Mouse (Mus musculus) embryonic facial prominence, embryonic 14.5 days (tissue): ENCODE data around the gene Gm5861. TPM values are rescaled to one million over a fixed set of nuclear protein-coding genes. Genes with fewer than 3 reads are reported as not detected.
"Not testable (repeated sequence)": the region's sequence is repeated elsewhere in the genome, so short reads cannot be mapped to it uniquely, and the experiment has no call there.

Source experiments
- ATAC-seq: fragments of 200-750 bp; cut with Nextera tagmentation; 2 replicates; pipeline ENCODE4 v1.8.0; 2017; ENCODE audit warnings: low read depth, moderate number of reproducible peaks, moderate TSS enrichment
- DNase-seq: peaks from one replicate; pipeline ENCODE4 v3.0.0-alpha.2; 2015; ENCODE audit warnings: low spot score
- H3K27ac ChIP-seq: fragments of 300-500 bp; sonication (generic); replicated peaks from 2 replicates; pipeline ENCODE4 v1.5.1; 2014; ENCODE audit warnings: low read depth, mild to moderate bottlenecking, low read length, moderate library complexity
- H3K27me3 ChIP-seq: fragments of 300-500 bp; sonication (generic); replicated peaks from 2 replicates; pipeline ENCODE4 v1.6.1; 2014; ENCODE audit warnings: low read length; ENCODE audit not compliant: control insufficient read depth, insufficient read depth
- H3K36me3 ChIP-seq: fragments of 300-500 bp; sonication (generic); 2 replicates; pipeline ENCODE4 v1.6.1; 2014; ENCODE audit warnings: low read length, mixed read lengths; ENCODE audit not compliant: control insufficient read depth, insufficient read depth
- H3K4me1 ChIP-seq: fragments of 300-500 bp; sonication (generic); 2 replicates; pipeline ENCODE4 v1.6.1; 2014; ENCODE audit warnings: antibody characterized with exemption, low read length; ENCODE audit not compliant: control insufficient read depth, insufficient read depth
- H3K4me2 ChIP-seq: fragments of 300-500 bp; sonication (generic); 2 replicates; pipeline ENCODE4 v1.6.1; 2014; ENCODE audit warnings: low read depth, mild to moderate bottlenecking, low read length, moderate library complexity, mixed read lengths
- H3K4me3 ChIP-seq: fragments of 300-500 bp; sonication (generic); 2 replicates; pipeline ENCODE4 v1.5.1; 2014; ENCODE audit warnings: low read depth, mild to moderate bottlenecking, low read length
- H3K9ac ChIP-seq: fragments of 300-500 bp; sonication (generic); 2 replicates; pipeline ENCODE4 v1.6.1; 2014; ENCODE audit warnings: low read depth, mild to moderate bottlenecking, low read length, moderate library complexity, mixed read lengths
- H3K9me3 ChIP-seq: fragments of 300-500 bp; sonication (generic); 2 replicates; pipeline ENCODE4 v1.6.1; 2016; ENCODE audit warnings: low read length; ENCODE audit not compliant: control insufficient read depth
- WGBS: fragments of 180-500 bp; shearing (Covaris S2); extraction: QIAGEN DNeasy Blood & Tissue Kit; methylation state at CpG from one replicate; pipeline ENCODE4 v1.1.7; 2014; 5-methylcytosine and 5-hydroxymethylcytosine counted together
- polyA plus RNA-seq: library from polyadenylated mRNA; unstranded; fragments of >200 nt; fragmentation: Nextera tagmentation; extraction: Ambion mirVana; gene quantifications from 2 replicates; pipeline ENCODE4 v1.2.1, GENCODE M21; 2014

Gene Gm5861
- polyA plus RNA-seq, result not detected in 2 replicates

GRCm38 (mm10) chr5:11182772-11183171 lies at the start of gene Gm5861:
Gene Gm5861, plus strand, starts transcription at chr5:11183072.
- ATAC-seq, H3K9me3 ChIP-seq, H3K4me3 ChIP-seq, H3K4me1 ChIP-seq, H3K4me2 ChIP-seq, H3K9ac ChIP-seq, H3K36me3 ChIP-seq, H3K27me3 ChIP-seq, H3K27ac ChIP-seq, DNase-seq: not testable (repeated sequence)
- 46% methylated on average over 2 of the region's 3 CpGs for WGBS

- H3K4me2 ChIP-seq, H3K36me3 ChIP-seq, H3K4me1 ChIP-seq, H3K4me3 ChIP-seq, DNase-seq, H3K9ac ChIP-seq, H3K27ac ChIP-seq, ATAC-seq, H3K27me3 ChIP-seq, H3K9me3 ChIP-seq: not testable (repeated sequence)
- 94% methylated on average over 12 of the region's 12 CpGs for WGBS
Measured at GRCm38 (mm10) chr5:11138031-11138430, 44.8 kb upstream of the Gm5861 start.

Other genes with a start within 250 kb of the Gm5861 start
- not detected in 2 replicates for gene Gm8871, start 235.3 kb upstream of the Gm5861 start, polyA plus RNA-seq
- not detected in 2 replicates for gene Gm8857, start 235.3 kb upstream of the Gm5861 start, polyA plus RNA-seq
- gene Gm8879, start 55.4 kb upstream of the Gm5861 start, polyA plus RNA-seq, result 0.21 TPM in 1 of 2 replicates, not detected in the other
- gene Gm8890, start 73.0 kb downstream of the Gm5861 start, polyA plus RNA-seq, result 0.54 TPM in 1 of 2 replicates, not detected in the other
- not detected in 2 replicates for gene Speer1, start 158.4 kb downstream of the Gm5861 start, polyA plus RNA-seq
- not detected in 2 replicates for gene Gm8897, start 233.3 kb downstream of the Gm5861 start, polyA plus RNA-seq